Mouse (Mus musculus) spleen, adult 2 months (tissue): Measurements from ENCODE around the gene Ccser1.

ENCODE experiments used
- CTCF ChIP-seq: fragments of 200-500 bp; IDR thresholded peaks from 2 replicates; pipeline ENCODE4 v1.5.1; 2011; ENCODE audit warnings: mild to moderate bottlenecking, inconsistent platforms; ENCODE audit not compliant: insufficient read depth, insufficient read length, insufficient replicate concordance; ENCODE audit errors: extremely low read depth
- POLR2A ChIP-seq: fragments of 200-500 bp; IDR thresholded peaks from 2 replicates; pipeline ENCODE4 v1.6.1; 2011; ENCODE audit warnings: low read depth, low read length, inconsistent platforms

- TF ChIP-seq CTCF (no peak), POLR2A (no peak)
Observed at GRCm38 (mm10) chr6:62055276-62055675, 875.2 kb downstream of the Ccser1 start.
